Mouse (Mus musculus) heart, postnatal 14 days (tissue): ENCODE data around the gene C1s2. TPM values are rescaled to one million over a fixed set of nuclear protein-coding genes. Genes with fewer than 3 reads are reported as not detected.
"Not testable (repeated sequence)": the region's sequence is repeated elsewhere in the genome, so short reads cannot be mapped to it uniquely, and the experiment has no call there.

Experiments
- DNase-seq, 2 experiments: peaks; one replicate each; pipeline ENCODE4 v3.0.0; 2021 to 2022
- intact Hi-C: fragments of 180-260 bp; cut with DNase I; formaldehyde crosslinking; loops from one replicate; pipeline ENCODE4 v1.15.1; 2025
- long read RNA-seq, 2 experiments: library from polyadenylated mRNA; stranded (forward); transcript quantifications; one replicate each; pipeline ENCODE4 v2.0.0; 2021
- total RNA-seq, 2 experiments: library from RNA; stranded (reverse); gene quantifications; 2 replicates each; pipeline ENCODE4 v1.2.3; 2021

The C1s2 gene
- under 1 TPM; 0.41 to 0.65 TPM for total RNA-seq
- long read RNA-seq, experiment 1: 0 reads
- long read RNA-seq, experiment 2: 0 reads

- intact Hi-C loops: loop anchor here (5.0 kb wide), 1 partner anchor 64 kb away; the partner anchor contains the start of gene C1rb
- DNase-seq: not testable (repeated sequence)
Observed at GRCm38 (mm10) chr6:124635985-124636384, at the start of gene C1s2. TSS of gene C1s2 (minus strand) at chr6:124636085.

DNA sequence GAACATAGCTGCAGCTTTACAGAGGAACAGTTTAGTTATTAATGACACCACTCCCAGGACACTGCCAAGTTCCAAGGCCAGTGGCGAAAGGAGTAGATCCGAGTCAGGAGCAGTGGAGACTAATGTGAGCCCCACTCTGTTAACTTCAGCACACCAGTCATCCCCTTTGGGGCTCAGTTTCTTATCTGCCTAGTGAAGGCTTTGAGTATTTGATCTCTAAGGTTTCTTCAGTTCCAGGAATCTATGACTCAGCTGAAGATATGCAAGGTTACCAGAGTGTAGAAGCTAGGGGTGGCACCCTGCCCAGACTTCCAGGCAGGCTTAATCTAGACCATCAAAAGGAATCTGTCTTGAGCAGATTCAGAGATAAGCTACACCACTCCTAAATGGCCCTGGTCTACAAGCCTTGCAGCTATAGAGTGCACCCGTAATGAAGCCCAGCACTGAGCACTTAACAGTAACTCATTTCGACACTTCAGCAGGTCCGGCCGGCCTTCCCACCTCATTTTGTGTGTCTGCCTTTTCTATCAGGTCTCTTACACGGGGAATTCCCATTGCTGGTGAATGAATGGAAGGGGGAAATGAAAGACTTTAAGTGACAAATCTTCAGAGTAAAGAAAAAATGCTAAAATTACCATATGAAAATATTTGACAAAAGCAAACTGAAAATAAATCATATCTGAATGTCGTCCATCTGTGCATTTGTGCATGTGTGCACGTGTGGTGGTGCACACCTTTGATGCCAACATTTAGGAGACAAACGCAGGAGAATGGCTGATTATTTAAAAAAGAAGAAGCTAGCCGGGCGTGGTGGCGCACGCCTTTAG is 47.9 kb upstream of the C1s2 start:
- no peak for DNase-seq
- intact Hi-C loops: no loop called here

DNA sequence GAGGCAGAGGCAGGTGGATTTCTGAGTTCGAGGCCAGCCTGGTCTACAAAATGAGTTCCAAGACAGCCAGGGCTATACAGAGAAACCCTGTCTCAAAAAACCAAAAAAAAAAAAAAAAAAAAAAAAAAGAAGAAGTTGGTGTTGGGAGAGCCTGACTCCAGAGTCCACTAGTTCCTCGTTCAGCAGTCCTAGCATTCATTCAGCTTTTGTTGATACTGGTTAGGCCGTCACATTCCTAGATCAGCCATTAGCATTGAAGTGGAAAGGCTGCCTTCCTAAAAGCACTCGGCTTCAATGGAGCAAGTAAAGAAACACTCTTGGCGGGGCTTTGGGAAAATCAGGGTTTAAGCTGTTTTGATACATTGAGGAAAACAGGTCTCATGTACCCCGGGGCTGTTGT is 46.4 kb upstream of the C1s2 start:
- intact Hi-C loops, DNase-seq: not testable (repeated sequence)

- no peak for DNase-seq
- intact Hi-C loops: no loop called here
Observed at GRCm38 (mm10) chr6:124679486-124679885, 43.6 kb upstream of the C1s2 start.

DNA sequence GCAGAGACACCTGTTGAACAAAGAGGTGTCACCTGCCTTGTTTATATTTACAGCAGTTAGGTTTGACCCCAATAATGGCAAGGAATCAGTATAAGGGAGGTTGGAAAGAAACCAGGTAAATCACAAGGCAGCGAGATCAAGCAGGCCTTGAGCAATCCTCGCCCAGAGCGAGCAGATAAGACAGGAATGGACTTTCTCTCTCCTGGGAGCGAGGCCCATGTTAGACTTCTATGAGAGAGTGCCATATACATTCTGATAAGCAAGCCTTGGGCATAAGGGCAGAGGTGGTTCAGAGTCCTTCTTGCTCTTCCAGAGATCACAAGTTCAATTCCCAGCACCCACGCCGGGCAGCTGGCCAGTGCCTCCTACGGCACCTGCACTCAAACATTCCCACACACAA is 42.9 kb upstream of the C1s2 start:
- intact Hi-C loops: no loop called here
- no peak for DNase-seq

GRCm38 (mm10) chr6:124676171-124676570 is 40.3 kb upstream of the C1s2 start:
- DNase-seq: no peak
- intact Hi-C loops: no loop called here

GRCm38 (mm10) chr6:124674591-124674990 is 38.7 kb upstream of the C1s2 start:
- intact Hi-C loops: no loop called here
- no peak for DNase-seq

- intact Hi-C loops: loop anchor here (2.0 kb wide), 1 partner anchor 29 kb away; no protein-coding TSS in a partner anchor
- DNase-seq: peak; percentile 45 to 69
Observed at GRCm38 (mm10) chr6:124673619-124674018, 37.7 kb upstream of the C1s2 start.

- DNase-seq: no peak
- intact Hi-C loops: loop anchor here (2.0 kb wide), 1 partner anchor 31 kb away; no protein-coding TSS in a partner anchor
Observed at GRCm38 (mm10) chr6:124672100-124672499, 36.2 kb upstream of the C1s2 start.

DNA sequence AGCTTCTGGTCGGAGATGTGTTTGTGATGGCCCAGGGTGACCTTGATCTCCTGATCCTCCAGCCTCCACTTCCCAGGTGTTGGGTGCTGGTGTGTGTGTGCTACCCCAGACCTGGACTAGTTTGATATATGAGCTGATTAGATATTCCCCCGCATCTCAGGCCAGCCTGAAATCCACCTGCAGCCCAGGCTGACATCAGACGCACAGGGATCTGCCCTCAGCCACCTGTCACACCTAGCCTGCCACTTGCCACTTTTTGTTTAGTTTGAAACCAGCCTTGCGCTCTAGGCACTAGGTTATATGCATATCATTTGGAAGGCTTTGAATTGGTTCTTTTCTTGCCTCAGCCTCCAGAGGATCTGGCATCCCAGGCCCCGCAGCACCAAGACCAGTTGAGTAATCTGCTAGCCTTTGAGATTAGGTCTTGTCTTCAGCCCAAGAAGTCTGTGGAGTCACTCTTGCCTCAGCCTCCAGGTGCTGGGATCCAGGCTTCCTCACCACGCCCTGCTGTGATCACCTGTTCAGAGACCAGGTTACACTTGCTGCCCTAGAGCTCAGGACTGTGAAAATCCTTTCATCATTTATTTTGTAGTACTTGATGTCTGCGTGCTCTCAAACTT is 34.5 kb upstream of the C1s2 start:
- intact Hi-C loops: no loop called here
- no peak for DNase-seq

DNA sequence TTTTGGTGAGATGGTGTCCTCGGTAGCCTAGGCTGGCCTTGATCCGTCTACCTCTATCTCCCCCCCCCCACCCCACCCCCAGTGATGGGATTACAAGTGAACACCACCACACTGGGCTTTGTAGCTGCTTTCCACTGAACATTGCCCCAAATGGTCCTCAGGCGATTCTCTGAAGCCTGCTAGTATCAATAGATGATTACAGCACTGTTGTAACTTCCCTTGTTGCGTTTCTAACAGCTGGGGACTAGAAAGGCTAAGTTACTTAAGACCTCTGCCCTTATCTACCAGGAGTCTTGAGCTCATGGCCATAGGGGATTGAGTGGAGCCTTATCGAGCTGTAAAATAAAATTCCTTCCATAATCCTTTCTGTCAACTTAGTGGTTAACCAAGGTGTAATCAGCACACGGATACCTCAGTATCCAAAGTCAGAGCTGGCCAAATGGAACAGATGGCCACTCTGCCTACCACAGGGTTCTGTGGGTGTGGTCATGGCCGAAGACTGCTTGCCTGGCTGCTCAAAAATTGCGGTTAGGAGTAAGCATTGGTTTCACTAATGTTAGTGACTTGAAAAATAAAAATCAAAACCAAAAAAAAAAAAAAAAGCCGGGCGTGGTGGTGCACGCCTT is 33.5 kb upstream of the C1s2 start:
- intact Hi-C loops: no loop called here
- DNase-seq: no peak

DNA sequence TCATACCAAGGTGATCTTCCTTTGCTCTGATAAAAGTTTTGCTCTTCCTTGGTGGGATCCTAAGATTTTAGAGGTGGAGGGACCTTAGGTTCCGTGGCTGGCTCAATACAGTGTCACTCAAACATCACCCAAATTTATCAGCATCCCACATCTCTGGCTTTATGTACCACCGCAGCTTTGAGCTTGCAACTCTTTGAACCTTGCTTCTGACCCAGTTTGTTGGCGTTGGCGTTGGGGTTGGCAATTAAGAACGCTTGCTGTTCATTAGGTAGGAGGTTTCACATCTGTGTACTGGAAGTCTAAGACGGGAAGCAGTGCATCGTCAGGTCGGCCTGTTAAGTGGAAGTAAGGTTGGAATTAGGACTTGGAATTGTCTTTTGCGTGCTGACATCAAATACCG is 29.1 kb upstream of the C1s2 start:
- intact Hi-C loops: no loop called here

DNA sequence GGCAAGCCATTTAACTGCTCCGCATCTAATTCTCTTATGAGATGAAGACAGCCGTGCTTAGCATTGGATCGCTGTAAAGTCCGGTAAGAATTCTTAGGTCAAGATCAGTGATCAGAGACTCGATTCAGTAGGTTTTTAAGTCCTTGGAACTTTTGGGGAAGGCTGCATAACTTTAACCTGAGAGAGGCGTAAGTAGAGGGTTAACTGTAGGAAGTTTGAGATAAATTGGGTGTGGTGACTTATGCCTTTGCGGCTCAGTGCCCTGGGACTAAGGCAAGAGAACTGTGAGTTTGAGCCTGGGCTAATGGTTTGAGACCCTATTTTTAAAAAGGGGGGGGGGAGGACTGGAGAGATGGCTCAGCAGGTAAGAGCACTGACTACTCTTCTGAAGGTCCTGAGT is 28.4 kb upstream of the C1s2 start:
- DNase-seq: no peak
- intact Hi-C loops: loop anchor here (5.0 kb wide), 1 partner anchor 38 kb away; no protein-coding TSS in a partner anchor

More for the DNA sequence above, 29.1 kb upstream of the C1s2 start:
- no peak for DNase-seq

DNA sequence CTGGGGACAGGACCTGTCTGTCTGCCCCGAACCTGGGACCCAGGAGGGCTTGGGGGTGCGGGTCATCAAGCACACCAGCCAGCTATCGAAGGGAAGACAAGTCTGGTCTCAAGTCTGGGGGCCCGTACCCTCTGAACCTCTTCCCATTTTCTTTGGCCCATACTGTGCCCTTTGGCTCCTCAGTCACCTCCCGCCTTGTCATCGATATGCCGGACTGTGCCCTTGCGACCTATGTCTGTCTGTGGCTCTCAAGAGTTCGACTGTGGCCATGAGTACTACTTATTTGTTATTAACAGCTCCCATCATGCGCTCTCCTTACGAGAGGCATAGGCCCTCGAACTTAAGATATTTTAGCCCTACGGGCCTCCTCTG is 27.5 kb upstream of the C1s2 start:
- intact Hi-C loops: loop anchor here (2.0 to 5.0 kb wide), 3 partner anchors 39 to 95 kb away; partner anchors contain the start of genes Emg1 and Phb2
- no peak for DNase-seq

GRCm38 (mm10) chr6:124662477-124663423 is 26.9 kb upstream of the C1s2 start, which contains the start of gene Lpcat3:
TSS of gene Lpcat3 (plus strand) at chr6:124663027.
- intact Hi-C loops: loop anchor here (2.0 to 5.0 kb wide), 3 partner anchors 40 to 96 kb away; partner anchors contain the start of genes Emg1 and Phb2
- peak; percentile 98 to 99 for DNase-seq

DNA sequence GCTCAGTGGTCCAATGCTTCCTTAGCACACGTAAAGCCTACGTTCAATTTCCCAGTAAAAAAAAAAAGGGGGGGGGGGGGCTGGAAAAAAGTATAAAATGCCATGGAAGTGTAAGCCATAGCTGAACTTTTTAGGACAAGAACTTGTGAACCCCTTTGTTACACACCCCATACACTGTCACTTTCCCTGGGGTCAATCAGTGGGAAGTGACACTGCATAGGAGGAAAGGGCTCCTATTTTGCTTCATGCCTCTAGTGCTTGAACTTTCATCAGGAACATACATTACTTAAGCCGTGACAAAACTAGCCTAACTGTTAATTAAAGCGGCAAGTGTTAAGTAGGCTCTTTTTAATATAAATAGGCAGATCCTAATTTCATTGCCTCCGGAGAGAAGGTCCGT is 26.1 kb upstream of the C1s2 start:
- DNase-seq: no peak
- intact Hi-C loops: loop anchor here (2.0 to 5.0 kb wide), 3 partner anchors 40 to 97 kb away; partner anchors contain the start of genes Emg1 and Phb2

GRCm38 (mm10) chr6:124661156-124661806 is 25.4 kb upstream of the C1s2 start:
- intact Hi-C loops: loop anchor here (5.0 kb wide), 1 partner anchor 41 kb away; no protein-coding TSS in a partner anchor
- DNase-seq: no peak

- no peak for DNase-seq
- intact Hi-C loops: no loop called here
Observed at GRCm38 (mm10) chr6:124658067-124658466, 22.2 kb upstream of the C1s2 start.

GRCm38 (mm10) chr6:124655893-124656292 is 20.0 kb upstream of the C1s2 start:
- DNase-seq: no peak
- intact Hi-C loops: no loop called here
